Mouse (Mus musculus) lung, postnatal 14 days (tissue): Measurements from ENCODE around the gene Hexim1.
A peak's percentile ranks its signal among the peaks of the same experiment; 100 is the strongest.

Experiments used
- DNase-seq: peaks from one replicate; pipeline ENCODE4 v3.0.0; 2021

Gene Hexim1

GRCm38 (mm10) chr11:103119609-103120008 is 3.6 kb downstream of the Hexim1 start:
- DNase-seq, result no peak

DNA sequence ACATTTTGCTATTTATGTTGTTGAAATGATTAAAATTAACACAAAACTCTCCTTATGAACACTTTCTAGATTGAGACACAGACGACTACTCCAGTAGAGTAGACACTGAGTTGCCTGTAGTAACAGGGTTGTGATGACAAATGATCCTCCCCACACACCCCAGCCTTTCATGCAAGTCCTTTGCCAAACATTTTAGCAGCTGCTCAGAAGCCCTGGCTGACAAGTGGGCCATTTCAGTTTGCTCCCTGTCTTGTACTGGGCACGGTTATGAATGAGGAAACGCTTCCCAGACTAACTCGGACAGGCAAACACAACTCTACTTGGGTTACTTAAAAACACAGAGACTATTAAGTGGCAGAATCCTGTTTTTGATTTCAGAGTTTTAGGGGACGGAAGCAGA is 4.3 kb downstream of the Hexim1 start:
- peak; percentile 31 for DNase-seq

DNA sequence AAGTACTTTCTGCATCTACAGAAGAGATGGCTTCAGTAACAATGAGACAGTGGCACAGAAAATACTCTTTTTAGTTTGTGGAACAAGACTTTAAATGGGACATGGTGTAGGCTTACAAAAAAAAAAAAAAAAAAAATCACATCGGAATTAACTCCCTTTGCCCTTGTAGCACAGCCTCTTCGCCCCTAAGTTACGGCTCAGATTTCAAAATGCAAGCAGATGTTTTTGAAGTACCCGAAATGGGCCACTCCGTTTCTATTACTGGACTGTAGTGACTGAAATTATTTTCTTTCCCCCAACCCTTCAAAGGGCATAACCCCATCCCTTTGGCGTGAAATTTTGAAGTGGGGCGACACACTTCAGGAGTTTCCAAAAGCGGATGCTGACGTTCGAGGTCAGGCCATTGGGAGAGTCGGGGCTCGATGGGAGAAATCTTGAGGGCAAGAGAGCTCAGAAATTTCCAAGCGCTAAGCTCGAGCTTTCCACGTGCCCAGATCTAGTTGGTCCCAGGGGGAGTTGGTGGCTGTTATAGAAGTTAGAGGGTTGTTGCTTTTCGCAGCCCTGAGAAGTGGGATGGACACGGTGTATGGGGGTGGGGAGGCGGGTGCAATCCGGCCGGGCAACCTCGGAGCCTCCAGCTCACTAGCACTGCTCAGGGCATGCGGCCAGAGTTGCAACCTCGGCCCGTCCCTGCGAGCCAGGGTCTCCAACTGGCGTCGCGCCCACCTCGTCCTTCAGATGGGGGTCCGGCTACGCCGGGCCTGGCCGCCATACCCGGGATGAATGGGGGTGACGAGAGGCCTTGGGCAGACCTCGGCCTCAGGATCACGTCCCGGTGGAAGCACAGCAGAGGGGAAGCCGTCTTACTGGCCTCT is 15.9 kb downstream of the Hexim1 start, which contains the start of gene Hexim2:
Gene Hexim2, plus strand, starts transcription at position 729 of the 875 bp plus-strand sequence.
- DNase-seq, result peak; percentile 60

DNA sequence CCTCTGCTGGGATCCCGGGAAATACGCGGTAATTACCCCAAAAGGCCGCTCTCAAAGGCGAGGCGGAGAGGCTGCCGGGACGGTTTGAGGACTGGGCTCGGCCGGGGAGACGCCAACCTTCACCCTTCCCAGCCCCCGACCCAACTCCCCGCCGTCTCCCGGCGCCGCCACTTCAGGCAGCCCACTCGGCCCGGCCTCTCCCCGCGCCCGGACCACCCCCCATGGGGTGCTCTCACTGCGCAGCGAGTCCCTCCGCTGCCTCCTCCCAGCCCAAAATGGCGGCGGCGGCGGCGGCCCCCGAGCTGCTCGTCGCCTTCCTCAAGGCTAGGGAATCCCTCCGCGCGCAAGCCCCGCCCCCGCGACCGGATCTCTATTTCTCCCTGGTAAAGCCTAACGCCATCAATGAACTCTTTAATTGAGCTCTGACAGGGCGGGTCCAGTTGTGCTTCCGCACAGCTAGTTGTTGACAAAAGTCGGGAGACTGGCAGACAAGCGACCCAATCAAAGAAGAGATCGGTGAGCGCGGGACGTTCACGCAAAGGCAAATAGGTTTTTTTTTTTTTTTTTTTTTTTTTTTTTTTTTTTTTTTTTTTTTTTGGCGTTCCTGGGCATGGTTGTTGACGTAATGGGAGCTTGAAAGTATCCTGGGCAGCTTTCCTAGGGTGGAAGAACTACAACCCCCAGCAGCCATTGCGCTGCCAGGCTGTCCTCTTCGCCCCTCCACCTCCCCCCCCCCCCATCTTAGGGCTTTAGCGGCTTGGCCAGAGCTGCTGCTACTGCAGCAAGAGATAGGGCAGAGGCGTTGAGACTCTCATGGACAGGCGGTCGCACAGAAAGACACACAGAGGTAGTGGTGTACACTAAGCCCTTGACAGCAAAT is 16.8 kb downstream of the Hexim1 start:
- peak; percentile 100 for DNase-seq

DNA sequence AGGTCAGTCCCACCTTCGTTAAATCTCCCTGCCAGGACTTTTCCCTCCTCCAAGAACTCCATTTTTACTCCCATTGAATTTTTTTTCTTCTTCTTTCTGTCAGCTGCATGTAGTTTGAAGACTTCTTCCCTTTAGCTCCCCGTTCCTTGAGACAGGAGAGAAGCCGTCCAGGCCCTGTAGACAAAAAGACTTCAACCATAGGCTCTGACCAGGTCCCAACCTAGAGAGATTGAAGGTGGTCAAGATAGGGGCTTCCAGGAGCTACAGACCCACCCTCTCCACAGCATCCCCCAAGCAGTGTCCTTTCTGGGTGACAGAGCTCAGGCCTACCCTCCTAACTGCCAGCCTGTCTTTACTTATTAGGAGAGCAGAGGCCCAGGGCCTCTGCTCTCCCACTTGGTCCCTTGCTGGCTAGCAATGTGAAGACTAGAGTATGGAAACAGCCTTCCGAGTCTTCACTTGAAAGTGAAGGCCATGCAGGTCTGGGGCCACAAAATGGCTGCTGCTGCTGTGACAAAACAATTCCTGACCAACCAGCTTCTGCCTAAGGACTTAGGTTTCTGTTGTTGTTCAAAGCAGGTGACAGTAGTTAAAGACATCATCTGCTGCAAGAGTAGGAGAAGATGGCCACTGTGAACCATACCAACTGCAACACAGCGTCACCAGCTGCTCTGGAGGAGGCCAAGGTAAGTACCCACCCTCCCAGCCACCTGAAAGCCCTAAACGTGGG is 17.6 kb downstream of the Hexim1 start:
- no peak for DNase-seq

- no peak for DNase-seq
These were observed 18.2 kb downstream of the Hexim1 start for GRCm38 (mm10) chr11:103134221-103134620.

- no peak for DNase-seq
These were observed 20.1 kb downstream of the Hexim1 start for GRCm38 (mm10) chr11:103136039-103136577.

DNA sequence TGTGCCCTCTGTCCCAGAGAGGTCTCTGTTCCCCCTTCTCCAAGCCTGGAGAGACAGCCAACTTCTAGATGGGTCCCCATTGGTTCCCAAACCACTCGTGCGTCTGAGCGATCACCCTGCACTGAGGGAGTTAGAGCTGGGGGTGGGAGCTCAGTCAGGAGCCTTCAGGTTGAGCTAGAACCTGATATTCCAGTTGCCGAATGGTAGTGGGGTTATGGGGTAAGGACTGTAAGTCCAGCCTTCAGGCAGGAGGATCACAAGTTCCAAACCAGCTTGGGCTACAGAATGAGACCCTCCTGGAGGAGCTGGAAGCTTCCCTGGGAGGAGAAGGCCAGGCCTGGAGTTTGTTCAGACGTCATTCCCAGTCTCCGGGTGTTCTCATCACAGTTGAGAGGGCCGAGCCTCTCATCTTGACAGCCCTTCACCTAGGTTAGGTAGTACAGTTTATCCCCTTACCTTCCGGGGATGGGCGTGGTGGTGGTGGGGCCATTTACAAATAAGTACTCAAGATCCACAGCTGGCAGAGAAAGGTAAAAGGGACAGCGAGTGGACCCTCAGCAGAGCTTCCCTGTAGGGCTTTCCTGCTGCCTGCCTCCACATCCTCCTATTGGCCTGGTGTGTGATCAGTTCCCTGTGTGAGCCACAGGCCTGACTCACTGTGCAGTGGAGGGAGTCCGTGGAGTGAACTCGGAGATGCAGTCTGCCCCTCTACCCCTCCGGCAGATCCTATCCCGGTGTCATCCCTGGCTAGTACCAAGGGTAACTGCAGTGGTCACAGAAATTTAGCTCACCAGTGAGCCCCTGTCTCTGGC is 24.1 kb downstream of the Hexim1 start:
- no peak for DNase-seq

- DNase-seq, result peak; percentile 46
These were observed 24.7 kb downstream of the Hexim1 start for GRCm38 (mm10) chr11:103140763-103141100.

GRCm38 (mm10) chr11:103141101-103141943 is 25.3 kb downstream of the Hexim1 start:
- DNase-seq, result peak; percentile 77

- no peak for DNase-seq
These were observed 25.9 kb downstream of the Hexim1 start for GRCm38 (mm10) chr11:103141944-103142255.

GRCm38 (mm10) chr11:103142441-103143182 is 26.6 kb downstream of the Hexim1 start:
- peak; percentile 81 for DNase-seq

DNA sequence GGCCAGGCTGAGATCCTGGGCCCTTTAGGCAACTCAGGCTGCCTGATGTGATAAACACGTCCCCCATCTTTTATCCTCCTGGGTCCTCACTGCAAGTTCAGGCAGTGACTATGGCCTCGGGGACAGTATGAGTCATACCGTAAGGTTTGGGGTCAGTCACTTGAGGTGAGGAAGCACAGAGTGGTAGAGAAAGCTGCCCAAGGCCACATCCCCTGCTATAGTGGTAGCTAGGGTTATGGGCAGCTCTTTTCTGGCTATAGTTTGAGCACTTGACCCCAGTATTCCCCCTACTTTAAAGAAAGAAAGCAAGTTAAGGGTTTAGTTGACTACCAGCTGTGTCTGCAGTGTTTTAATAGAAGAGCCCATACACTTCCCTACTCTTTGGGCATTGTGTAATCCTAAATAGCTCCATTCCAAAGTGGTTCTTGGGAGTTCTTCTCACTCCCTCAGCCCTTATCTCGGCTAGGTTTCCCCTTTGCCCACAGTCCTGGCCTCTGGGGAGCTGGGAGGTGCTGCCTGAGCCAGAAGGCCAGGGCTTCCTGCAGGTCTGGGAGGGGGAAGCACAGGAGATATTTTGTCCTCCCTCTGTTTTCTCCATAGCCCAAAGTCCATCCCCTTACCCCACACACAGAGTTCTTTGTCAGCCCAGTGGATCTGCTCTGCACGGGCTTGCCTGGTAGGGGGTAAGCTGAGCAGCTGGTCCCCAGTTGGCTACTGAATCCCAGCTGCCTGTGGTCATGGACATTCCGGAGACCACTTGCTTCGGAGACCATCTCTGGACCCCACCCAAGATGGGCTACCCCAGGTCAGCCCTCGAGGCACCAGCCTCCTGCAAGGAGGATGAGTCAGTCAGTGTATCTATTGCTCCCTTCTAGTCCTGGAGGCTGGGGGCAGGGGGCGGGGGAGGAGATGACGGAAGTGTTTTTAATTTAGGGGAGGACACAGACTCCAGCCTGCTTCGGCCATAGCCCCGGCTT is 28.6 kb downstream of the Hexim1 start:
- no peak for DNase-seq

DNA sequence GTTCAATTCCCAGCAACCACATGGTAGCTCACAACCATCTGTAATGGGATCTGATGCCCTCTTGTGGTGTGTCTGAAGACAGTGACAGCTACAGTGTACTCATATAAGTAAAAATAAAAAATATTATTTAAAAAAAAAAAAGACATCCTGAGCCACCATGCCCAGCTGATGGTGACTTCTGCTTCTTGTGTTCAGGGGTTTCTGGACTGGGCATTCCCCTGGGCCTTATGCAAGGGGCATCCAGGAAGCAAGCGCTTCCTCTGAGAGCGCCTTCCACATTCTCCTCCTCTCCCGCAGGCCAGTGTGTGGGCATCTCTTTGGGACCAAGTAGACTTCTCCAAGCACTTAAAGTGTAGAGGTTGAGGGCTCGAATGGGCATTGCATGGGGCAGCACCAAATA is 30.4 kb downstream of the Hexim1 start:
- no peak for DNase-seq

- no peak for DNase-seq
These were observed 31.7 kb downstream of the Hexim1 start for GRCm38 (mm10) chr11:103147766-103148165.

DNA sequence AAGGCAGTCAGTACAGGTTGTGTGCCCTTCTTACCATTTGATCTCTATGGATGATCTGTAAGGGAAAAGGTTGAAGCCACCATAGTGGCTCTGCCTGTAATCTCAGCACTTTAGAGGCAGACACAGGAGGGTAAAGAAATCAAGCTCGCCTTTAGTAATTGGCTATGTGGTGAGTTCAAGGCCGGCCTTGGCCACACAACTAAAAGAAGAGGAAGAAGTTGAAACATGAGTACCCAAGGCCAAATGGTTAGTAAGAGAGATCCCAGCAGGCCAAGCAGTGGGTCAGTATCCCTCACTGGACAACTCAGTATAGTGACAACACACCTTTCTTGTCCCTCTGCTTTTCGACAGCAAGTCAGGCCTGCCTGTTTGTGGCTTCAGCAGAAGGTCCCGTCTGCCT is 33.7 kb downstream of the Hexim1 start:
- DNase-seq, result no peak

GRCm38 (mm10) chr11:103158621-103159478 is 42.8 kb downstream of the Hexim1 start:
- peak; percentile 99 for DNase-seq

DNA sequence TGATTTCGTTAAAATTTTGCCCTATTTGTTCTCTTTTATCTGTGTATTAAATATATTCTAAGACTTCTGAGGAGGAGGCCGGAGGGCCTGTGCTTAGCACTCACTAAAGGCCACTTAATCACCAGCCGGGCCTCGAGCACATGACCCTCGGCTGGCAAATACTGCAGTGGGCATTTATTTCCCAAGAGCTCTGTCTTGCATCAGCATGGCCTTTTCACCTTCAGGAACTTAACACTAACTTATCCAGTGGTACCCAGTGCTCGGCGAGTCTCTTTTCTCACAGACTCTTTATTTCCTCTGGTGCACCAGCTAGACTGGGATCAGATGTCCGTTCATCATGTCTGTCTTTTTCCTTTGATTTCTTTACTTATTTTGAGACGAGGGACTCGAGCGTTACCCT is 44.7 kb downstream of the Hexim1 start:
- DNase-seq, result no peak
